Mouse (Mus musculus): Measurements from ENCODE around the gene Snap47.

DNA sequence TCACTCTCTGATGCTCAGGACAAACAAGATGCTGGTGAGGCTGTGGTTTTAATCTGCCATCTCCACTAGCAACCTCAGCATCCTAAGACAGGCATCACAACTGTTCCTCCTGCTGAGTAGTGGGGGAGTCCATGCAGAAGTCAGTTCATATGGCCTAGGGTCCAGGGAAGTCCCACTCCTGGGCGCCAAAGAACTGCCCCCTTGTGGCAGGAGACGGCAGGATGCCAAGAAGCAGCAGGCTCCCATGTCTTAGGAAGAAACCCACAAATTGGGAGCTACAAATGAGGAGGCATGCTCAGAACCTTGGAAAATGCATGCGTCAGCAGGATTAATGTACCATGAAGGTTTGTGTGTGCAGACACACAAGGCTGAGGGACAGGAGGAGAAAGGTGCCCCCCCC lies 84.4 kb downstream of the Snap47 start:
- no peak for TF ChIP-seq CTCF (IDR thresholded peaks at IDR 0.05; ENCODE audit: insufficient read depth, low read depth, low read length)
- TF ChIP-seq POLR2A (IDR thresholded peaks at IDR 0.05; ENCODE audit: insufficient read depth, low read depth, low read length), result no peak
